Mouse (Mus musculus): ENCODE measurements around the gene Catsperg2.
A peak's percentile ranks its signal among the peaks of the same experiment; 100 is the strongest.
"Not testable (repeated sequence)": the region's sequence is repeated elsewhere in the genome, so short reads cannot be mapped to it uniquely, and the experiment has no call there.

Catsperg2 gene

DNA sequence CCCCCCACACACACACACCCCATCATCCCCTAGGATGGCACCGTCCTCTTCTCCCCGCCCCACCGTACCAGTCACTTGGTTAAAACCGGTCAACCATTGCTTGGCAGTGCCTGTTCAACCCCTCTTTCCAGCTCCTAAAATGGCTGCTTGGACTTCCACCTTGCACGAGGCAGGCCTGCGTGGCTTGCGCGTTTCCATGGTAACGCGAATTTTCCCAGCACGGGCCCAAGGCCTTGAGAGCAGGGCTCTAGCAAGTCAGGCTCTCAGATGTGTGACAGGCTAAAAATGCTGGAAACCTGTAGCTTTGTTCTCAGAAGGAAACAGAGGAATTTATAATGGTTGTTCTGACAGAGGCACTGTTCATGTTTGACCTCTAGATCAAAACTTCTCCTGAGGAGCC lies at the start of gene Catsperg2:
TSS of gene Catsperg2 (minus strand) at position 173 of the 400 bp plus-strand sequence.
- not testable (repeated sequence) for DNase-seq

DNA sequence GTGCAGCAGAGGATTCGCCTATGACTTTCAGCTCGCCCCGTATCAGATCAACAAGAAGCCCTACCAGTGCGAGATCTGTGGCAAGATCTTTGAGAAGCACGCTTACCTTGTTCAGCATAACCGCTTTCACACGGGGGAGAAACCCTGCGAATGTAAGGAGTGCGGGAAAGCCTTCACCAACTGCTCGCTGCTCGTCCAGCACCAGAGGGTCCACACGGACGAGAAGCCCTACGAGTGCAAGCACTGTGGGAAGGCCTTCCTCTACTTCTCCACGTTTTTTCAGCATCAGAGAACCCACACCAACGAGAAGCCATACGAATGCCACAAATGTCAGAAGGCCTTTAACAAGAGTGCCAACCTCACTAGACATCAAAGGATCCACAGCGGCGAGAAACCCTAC lies 49.7 kb upstream of the Catsperg2 start:
- no peak for DNase-seq

DNA sequence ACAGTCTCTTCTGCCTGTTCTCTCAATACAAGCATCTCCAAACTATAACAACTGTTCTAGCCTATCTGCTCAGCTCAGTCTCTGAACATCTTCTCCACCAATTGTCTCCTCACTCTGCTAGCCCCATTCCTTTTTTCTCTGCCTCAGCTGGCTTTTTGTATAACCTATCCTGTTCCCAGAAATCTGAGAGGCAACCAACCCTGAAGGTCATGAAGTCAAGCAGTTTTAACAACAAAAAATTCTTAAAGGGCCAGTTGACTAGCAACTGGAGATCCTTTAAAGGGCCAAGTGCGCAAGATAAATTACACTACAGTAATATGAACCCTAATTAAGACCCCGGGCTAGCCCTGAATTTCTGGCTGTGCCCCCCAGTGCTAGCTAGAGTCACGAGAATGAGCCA lies 47.5 kb upstream of the Catsperg2 start:
- no peak for DNase-seq

DNA sequence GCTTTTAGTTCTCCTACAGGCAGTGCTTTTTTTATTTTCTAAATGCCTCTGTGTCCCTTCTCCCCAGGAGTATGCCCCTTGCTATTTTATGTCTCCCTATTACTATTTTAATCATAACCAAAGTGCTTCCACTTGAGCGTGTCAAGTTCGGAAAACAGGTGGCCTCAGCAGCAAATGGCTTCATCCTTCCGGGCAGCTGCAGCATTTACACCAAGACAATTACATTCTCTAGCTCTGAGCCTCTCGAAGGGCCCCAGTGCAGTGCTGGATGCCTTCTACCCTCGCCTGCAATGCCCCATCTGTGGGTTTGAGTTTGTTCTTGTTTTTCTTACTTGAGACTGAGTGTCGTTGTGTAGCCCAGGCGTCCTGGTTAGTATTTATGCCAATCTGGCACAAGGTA lies 46.7 kb upstream of the Catsperg2 start:
- no peak for DNase-seq

DNA sequence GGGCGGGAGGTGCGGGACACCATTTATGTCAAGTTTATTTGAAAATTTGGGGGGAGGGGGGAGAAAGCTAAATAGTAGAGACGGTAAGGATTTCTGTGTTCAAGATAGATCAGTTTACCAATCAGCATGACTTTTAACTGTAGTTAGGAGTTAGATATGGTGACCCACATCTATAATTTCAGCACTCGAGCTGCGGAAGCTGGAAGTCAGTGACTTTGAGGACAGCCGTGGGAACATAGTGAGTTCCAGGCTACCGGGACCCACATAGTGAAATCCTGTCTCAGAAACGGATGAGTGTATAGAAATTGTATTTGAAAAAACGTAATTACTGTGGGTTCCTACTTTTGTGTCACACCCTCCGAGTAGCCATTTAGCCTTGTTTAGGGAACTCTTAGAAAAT lies 42.1 kb upstream of the Catsperg2 start:
- no peak for DNase-seq

DNA sequence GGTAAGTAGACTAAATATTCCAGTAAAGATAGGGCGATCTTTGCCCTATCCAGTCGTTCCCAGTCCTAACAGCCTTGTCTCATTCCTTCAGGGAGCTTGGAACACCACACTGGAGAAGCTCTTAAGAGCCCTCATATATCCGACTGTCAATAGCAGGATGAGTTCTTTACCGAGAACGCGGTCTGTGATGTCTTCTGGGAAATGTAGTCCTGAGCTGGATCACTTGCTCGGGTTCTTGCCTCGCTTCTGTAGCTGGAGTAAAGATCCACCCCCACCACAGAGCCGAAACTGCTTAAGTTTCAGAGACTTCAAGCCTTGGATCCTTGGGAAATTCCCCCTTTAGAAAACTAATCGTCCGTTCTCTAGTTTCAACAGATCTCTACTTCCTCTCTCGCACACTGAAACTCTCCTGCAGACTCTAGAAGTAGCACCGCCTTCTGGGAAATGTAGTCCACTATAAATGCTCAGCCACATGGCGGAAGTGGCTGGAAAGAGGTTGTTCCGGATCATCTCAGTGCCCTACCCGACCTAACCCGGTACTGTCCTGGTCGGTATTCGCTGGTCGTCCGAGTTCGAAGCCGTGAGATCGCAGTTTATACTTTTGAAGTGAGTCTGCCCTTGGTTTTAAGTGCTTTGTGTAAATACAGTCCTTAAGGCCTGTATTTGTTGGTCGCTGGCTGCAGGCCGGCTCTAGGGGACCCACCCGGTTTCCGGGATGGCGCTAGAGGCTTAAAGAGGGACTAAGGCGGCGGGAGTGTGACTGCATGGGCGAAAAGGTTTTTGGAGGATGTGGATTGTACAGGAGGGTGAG lies 41.5 kb upstream of the Catsperg2 start, which contains the start of gene Zfp84:
TSS of gene Zfp84 (plus strand) at position 463 of the 811 bp plus-strand sequence.
- DNase-seq, result peak; percentile 78

DNA sequence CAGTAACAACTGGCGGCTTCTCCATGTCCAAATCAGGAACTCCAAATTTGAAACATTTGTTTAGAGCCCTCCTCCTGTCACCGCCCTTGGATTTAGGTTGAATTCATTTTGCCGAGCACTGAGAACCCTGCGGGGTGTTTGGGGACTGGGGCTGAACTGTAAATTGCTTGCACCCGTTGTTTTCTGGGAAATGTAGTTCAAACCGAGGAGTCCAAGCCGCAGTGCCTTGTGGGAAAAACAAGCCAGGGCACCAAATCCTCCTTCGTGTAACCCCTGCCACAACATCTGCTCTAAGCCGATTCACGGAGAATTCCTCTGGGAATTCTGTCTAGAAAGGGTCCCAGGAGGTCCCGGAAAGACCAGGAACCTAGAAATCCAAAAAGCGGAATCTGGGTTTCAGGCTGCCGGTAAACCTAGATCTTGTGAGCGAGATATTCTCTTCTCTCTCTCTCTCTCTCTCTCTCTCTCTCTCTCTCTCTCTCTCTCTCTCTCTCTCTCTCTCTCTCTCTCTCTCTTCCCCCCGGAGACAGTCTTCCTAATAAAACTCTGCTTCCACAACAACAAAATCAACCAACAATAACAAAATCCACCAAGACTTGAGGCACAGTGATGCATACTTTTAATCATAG lies 40.3 kb upstream of the Catsperg2 start:
- DNase-seq, result peak; percentile 85

DNA sequence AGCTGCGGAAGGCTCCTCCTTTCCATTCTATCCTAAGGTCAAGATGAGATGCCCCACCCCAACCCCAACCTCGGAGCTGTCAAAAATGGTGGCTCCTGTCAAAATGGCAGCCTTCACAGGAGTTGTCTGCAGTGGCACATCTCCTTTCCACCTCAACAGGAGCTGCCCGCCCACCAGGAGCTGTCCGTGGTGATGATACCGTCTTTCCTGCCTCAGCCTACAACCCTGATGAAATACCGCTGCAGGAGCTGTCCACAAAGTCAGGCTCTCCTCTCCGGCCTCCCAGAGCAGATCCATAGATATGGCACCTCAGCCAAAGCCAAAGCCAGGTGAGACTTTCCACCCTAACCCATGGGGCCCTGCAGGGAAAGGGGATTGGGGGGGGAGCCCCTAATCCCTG lies 37.9 kb upstream of the Catsperg2 start:
- DNase-seq, result no peak

DNA sequence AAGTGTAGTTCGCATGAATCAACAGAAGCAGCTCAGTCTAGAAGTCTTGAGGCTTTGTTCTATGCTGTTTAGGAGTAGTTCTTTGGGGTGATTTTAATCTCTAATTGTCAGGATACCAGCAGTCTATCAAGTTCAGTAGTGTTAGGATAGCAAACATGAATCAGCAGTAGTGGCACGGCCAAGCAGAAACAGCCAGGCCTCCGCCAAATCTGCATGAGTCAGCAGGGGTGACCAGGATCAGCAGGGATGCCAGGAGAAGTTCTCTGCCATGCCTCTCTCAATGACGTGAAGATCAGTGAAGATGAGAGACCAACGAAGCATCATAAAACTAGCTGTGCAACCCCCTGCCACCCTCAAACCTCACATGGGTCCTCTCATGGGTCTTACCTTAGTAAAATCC lies 33.6 kb upstream of the Catsperg2 start:
- DNase-seq, result no peak

DNA sequence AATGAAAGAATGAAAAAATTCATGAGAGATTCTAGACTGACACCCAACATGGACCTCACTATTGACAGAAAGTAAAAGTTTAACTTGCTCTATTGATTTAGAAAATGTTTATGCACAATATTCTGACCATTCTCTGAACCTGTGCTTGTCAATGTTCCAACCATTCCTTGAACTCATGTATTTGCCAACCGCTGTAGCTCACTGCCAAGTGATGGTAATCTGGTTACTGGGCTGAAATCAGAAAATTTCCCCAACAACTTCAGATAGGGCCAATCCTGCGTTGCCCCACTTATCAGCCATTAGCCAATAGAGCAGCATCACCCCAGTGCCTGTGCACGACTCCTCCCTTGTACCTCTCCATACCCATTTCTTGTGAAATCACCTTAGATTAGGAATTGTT lies 15.4 kb upstream of the Catsperg2 start:
- DNase-seq, result no peak

DNA sequence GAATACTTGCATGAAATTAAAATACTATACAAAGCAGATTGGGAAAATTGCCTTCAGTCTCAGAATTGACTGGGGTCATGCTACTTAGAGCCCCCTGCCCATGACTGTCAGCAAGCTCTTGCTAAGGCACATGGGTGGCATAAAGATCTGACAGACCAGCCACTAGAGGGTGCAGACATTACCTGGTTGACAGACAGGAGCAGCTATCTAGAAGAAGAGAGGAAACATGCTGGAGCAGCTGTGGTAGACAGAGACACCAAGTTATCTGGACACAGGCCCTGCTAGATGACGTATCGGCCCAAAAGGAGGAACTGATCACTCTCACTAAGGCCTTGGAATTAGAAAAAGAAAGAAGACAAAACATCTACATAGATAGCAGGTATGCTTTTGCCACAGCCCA lies 1.2 kb upstream of the Catsperg2 start:
- no peak for DNase-seq

DNA sequence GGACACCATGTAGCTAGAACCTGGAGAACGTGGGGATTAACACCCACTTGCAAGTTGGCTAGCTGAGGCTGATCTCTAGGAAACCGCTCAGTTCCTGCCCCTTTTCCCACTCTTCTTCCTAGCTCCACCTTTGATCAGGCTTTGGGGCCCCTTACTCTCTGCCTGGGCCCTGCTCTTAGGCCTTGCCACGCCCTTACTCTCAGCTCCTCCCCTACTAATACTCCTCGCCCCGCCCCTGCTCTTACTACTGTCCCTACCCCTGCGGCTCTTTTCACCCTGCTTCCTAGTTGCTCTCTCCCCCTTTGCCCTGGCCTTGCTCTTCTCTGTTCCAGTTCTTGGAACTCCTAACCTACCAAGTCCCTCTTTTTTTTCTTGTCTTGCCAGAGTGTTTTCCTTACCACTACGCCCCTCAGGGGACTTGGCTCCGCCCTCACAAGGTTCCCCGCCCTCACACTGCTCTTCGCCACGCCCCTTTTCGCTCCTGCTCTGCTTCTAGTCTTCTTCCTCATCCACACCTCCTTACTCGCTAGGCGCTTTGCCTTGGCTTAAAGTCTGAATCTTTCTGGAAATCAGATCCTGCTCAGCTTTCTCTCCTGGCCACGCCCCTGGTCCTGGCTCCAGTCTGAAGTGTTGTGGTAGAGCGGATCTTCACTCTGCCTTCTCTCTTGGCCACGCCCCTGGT lies 1.2 kb downstream of the Catsperg2 start:
- DNase-seq, result peak; percentile 11

DNA sequence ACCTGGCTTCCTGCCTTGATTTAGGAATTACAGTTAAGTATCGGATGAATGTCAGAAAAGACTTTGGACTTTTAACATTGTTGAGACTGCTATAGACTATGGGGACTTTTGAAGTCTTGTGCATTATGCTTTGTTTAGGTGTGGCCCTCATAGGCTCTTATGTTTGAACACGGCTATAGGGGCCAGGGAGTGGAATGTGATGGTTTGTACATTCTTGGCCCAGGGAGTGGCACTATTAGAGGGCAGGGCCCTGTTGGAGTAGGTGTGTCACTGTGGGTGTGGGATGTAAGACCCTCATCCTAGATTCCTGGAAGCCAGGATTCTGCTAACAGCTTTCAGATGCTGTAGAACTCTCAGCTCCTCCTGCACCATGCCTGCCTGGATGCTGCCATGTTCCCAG lies 17.9 kb downstream of the Catsperg2 start:
- not testable (repeated sequence) for DNase-seq

DNA sequence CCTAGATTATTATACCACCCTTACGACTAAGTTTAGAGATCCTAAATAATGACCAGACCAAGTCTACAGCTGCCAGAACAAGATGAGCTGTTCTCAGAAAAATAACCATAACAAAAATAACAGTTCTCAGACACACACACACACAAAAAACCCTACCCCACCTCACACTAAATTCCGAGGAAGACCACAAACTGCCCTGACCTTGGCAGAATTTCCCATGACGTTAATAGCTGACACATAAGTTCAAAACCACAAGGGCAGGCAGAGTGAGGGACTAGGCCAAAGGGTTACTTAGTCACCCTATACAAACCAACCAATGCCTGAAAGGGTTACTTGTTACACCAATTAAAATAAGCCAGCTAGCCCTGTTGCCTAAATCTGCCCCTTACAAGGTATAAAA lies 31.6 kb downstream of the Catsperg2 start:
- not testable (repeated sequence) for DNase-seq

DNA sequence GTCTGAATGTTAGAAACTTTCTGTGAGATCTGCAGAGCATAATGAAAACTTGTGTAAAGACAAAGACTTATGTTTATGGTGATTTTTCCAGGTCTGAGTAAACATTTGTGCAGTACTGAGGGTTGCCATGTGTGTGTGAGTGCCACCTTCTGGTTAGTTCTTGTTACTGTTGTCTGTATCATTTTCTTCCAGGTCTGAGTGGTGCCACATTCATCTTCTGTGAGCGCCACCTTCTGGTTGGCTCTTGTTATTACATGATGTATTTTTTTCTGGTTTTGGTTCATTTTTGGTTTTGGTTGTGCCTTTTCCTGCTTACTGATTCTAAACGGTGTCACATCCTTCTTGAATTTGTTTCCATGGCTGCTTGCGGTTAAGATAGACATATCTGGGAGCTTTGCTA lies 45.0 kb downstream of the Catsperg2 start:
- DNase-seq, result peak; percentile 10

Data from thymus, postnatal 4 days (tissue).